Mouse (Mus musculus) frontal cortex, adult 2 months (tissue): Measurements from ENCODE around the gene Fhl1. TPM values are rescaled to one million over a fixed set of nuclear protein-coding genes. Genes with fewer than 3 reads are reported as not detected.

Experiments
- polyA plus RNA-seq: library from polyadenylated mRNA; depleted of rRNA; stranded (reverse); fragments of >200 nt; gene quantifications from 2 replicates; pipeline ENCODE4 v1.2.3, GENCODE M21; 2012; rRNA removed

The Fhl1 gene
- polyA plus RNA-seq, 1 experiment: 284 TPM

Other genes starting within 250 kb of the Fhl1 start
- gene Gm10477, start 207.0 kb upstream of the Fhl1 start, polyA plus RNA-seq: not detected in 2 replicates
- gene Gm648, start 182.2 kb upstream of the Fhl1 start, polyA plus RNA-seq: 0.17 TPM in 1 of 2 replicates, not detected in the other
- gene Mmgt1, start 133.7 kb upstream of the Fhl1 start, polyA plus RNA-seq: 22.4 and 23.2 TPM in 2 replicates
- gene Slc9a6, start 122.0 kb upstream of the Fhl1 start, polyA plus RNA-seq: 64.8 and 73.8 TPM in 2 replicates
- gene Map7d3, start 90.5 kb downstream of the Fhl1 start, polyA plus RNA-seq: 0.04 and 0.18 TPM in 2 replicates
- not detected in 2 replicates for gene Adgrg4, start 138.4 kb downstream of the Fhl1 start, polyA plus RNA-seq